Mouse (Mus musculus): ENCODE results near the gene Tgm4. TPM values are rescaled to one million over a fixed set of nuclear protein-coding genes. Genes with fewer than 3 reads are reported as not detected.

Gene Tgm4
- polyA plus RNA-seq (2017; shearing (Covaris generic)): not detected

DNA sequence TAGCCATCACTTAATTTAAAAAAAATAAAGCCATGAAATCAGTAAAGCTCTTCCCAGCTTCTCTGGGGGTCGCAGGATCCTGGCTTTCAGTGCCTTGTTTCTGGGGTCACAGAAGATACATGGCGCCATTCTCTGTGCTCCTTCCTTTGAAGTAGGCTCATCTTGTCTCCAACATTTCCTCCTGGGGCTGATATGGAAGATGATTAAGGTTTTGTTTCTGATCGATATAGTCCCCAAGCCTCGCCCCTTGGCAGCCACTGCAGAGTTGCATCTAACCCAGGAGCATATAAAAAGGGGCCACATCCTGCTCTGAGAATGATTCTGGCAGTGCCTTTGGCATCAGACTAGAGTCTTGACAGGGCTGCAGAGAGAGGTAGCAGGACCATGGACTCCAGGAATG is at the start of gene Tgm4:
Gene Tgm4, plus strand, starts transcription at position 301 of the 400 bp plus-strand sequence.

DNA sequence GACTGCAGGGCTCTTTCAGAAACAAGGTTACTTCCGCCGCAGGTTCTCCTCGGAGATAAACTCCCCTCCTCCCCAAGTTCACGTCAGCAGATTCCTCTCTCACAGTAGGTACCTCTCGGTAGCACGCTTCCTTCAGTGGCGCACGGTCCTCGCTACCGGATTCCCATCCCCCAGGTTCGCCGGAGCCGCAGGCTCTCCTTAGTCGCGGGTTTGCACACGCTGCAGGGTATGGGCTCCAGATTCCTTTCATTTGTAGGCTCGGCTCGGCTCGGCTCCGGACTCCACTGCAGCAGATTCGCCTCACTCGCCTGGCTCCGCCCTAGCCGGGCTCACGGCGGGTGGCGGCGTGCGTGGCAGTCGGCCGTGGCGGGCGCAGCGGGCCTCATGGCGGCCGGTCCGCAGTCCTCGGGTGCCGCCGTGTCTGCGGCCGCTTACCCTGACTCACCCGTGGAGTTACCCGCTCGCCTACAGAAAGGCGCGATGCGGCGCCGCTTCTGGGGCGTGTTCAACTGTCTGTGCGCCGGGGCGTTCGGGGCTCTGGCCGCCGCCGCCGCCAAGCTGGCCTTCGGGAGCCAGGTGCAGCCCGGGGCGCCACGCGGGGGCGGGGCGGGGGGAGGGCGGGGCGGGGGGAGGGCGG is 13.4 kb upstream of the Tgm4 start, which contains the start of gene Tmem42:
Gene Tmem42, plus strand, starts transcription at position 332 of the 637 bp plus-strand sequence.

DNA sequence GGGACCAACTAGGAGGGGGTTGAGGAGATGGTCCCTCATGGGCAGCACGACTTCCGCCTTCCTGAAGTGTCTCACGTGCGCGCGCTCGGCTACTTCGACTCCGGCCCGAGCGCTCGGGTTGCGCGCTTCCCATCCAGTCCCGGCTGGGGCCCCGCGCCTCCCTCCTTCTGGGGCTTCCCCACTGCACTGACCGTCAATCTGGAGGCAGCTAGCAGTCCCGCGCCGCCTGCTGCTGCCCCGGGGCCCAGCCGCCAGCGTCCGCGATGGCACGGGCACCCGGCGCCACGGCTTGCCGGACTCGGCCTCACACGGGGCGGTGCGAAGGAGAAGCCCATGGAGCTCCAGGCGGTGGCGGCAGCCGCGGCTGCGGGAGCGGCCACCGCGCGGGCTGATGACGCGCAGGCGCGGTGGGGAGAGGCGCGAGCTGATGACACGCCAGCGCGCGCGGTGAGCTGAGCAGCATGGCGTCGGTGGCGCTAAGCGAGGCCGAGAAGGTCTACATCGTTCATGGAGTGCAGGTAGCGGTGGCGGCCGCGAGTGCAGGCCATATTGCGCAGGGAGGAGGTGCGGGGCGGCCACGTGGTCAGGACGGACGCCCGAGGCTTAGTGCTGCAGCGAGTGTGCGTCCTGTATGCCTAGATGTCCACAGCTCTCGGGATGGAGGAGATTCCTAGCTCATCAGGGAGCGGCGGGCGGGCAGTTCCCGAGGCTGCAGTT is 78.4 kb downstream of the Tgm4 start, which contains the start of the genes Zdhhc3 and Exosc7:
Gene Zdhhc3, minus strand, starts transcription at position 401 of the 717 bp plus-strand sequence.
Gene Exosc7, plus strand, starts transcription at position 411 of the 717 bp plus-strand sequence.

Other genes starting within 250 kb of the Tgm4 start
- 16.8 TPM for gene Tcaim, start 229.2 kb upstream of the Tgm4 start, polyA plus RNA-seq (2017; shearing (Covaris generic))
- 1.3 TPM for gene Gm35549, start 190.7 kb upstream of the Tgm4 start, polyA plus RNA-seq (2017; shearing (Covaris generic))
- 99.5 TPM for gene Zfp445, start 168.7 kb upstream of the Tgm4 start, polyA plus RNA-seq (2017; shearing (Covaris generic))
- 4.1 TPM for gene Zkscan7, start 149.0 kb upstream of the Tgm4 start, polyA plus RNA-seq (2017; shearing (Covaris generic))
- gene Zfp105, start 111.7 kb upstream of the Tgm4 start, polyA plus RNA-seq (2017; shearing (Covaris generic)): not detected
- 32.2 TPM for gene 1110059G10Rik, start 83.7 kb upstream of the Tgm4 start, polyA plus RNA-seq (2017; shearing (Covaris generic))
- gene Kif15, start 83.7 kb upstream of the Tgm4 start, polyA plus RNA-seq (2017; shearing (Covaris generic)): 6.9 TPM
- 13.7 TPM for gene Tmem42, start 13.4 kb upstream of the Tgm4 start, polyA plus RNA-seq (2017; shearing (Covaris generic))
- gene Zdhhc3, start 78.5 kb downstream of the Tgm4 start, polyA plus RNA-seq (2017; shearing (Covaris generic)): 17.2 TPM
- gene Exosc7, start 78.5 kb downstream of the Tgm4 start, polyA plus RNA-seq (2017; shearing (Covaris generic)): 97.4 TPM
- gene Clec3b, start 116.2 kb downstream of the Tgm4 start, polyA plus RNA-seq (2017; shearing (Covaris generic)): not detected
- gene Cdcp1, start 181.3 kb downstream of the Tgm4 start, polyA plus RNA-seq (2017; shearing (Covaris generic)): 4.5 TPM
- 0.95 TPM for gene Tmem158, start 226.0 kb downstream of the Tgm4 start, polyA plus RNA-seq (2017; shearing (Covaris generic))